Mouse (Mus musculus) kidney, adult 2 months (tissue): ENCODE measurements around the gene Dnm1.

Experiments used
- CTCF ChIP-seq: fragments of 200-500 bp; conservative IDR thresholded peaks from 2 replicates; pipeline ENCODE4 v1.5.1; 2011; ENCODE audit warnings: low read depth, mild to moderate bottlenecking, control low read depth, low read length, moderate library complexity, mixed read lengths; ENCODE audit not compliant: insufficient read depth, insufficient read length
- POLR2A ChIP-seq: fragments of 200-500 bp; IDR thresholded peaks from one replicate; pipeline ENCODE4 v1.6.1; 2011; ENCODE audit warnings: low read depth, low read length, control low read depth

- no peak for TF ChIP-seq CTCF
- TF ChIP-seq POLR2A = no peak
Observed at GRCm38 (mm10) chr2:32320721-32321120, 32.4 kb downstream of the Dnm1 start.
